Mouse (Mus musculus): ENCODE results near the gene Slc9b2.

Gene Slc9b2

DNA sequence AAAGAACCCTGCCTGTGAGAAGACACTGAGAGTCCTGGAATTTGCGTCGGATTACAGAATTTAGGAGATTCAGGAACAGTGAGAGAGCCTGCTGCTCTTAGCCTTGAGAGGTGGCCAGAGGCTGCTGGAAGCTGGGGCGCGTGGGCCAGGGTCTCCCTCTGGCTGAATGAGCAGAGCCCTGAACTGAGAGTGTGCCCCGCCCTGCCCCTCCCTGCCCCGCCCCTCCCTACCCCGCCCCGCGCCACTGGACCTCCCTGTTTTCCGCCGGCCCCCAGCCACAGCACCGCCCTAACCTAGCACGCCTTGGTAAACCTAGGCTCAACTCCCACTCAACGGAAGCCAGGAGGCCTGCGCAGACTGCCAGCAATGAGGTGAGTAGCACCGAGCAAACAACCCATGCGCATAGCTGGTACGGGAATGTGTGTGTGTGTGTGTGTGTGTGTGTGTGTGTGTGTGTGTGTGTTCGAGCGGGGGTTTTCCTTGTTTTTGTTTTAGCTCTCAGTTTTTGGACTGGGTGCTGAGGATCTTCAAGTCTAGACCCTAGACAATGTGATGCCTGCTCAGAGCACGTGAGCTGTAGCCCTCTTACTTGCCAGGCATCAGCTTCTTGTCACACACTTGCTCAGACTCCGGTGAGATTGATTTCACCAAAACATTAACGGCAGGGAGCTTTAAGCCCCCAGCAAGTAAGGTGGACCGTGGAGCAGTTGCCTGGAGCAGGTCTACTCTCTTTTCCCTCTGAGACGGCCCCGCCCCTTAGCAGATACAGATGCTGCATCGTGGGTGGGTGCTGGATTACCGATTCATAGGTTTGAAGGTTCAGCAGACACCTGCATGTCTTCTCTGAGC, at the start of gene Slc9b2:
Slc9b2 (plus strand) TSS at position 290 of the 849 bp plus-strand sequence.
- peak; percentile 34 to 37 for DNase-seq (ENCODE audit: low spot score in 2 of 2)

- DNase-seq (ENCODE audit: low spot score in 2 of 2), result no peak
Measured at GRCm38 (mm10) chr3:135258919-135259318, 48.6 kb upstream of the Slc9b2 start.

GRCm38 (mm10) chr3:135260233-135260632, 47.3 kb upstream of the Slc9b2 start:
- DNase-seq (ENCODE audit: low spot score in 2 of 2), result no peak

DNA sequence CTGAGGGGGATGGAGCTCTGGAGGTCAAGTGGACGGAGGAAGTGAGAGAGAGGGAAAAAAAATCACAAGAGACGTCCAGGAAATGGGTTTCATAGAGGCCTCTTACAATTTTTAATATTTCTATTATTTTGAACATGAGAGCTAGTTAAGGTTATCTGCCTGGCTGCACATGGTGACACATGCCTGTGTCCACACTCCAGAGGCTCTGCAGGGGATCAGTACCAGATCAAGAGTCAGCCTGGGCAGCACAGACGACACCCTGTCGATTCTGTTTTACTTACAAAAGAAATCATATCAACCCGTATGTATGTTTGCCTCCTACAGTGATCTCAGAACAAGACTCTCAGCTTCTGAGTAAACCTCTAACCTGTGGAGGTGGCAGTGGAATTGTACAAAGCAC, 38.9 kb upstream of the Slc9b2 start:
- no peak for DNase-seq (ENCODE audit: low spot score in 2 of 2)

- DNase-seq (ENCODE audit: low spot score in 2 of 2), result no peak
Measured at GRCm38 (mm10) chr3:135269391-135269990, 38.0 kb upstream of the Slc9b2 start.

DNA sequence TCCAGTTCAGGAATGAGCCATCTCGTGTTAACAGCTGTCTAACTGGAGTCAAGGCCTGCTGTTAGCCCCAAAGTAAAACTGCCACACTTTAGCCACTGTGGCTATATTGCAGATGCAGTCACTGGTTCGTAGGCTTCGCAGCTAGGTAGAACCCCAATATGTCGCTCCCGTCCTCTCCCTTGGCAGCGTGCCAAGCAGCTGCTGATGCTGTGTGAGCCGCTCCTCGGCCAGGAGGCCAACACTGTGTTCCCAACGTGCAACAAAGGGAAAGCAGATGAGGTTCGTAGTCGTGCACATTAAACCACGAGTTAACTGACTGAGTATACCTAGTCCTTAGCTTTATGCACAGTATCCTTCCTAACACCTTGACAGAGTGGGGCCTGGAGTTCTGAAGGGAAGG, 34.9 kb upstream of the Slc9b2 start:
- no peak for DNase-seq (ENCODE audit: low spot score in 2 of 2)

GRCm38 (mm10) chr3:135273047-135273446, 34.5 kb upstream of the Slc9b2 start:
- no peak for DNase-seq (ENCODE audit: low spot score in 2 of 2)

DNA sequence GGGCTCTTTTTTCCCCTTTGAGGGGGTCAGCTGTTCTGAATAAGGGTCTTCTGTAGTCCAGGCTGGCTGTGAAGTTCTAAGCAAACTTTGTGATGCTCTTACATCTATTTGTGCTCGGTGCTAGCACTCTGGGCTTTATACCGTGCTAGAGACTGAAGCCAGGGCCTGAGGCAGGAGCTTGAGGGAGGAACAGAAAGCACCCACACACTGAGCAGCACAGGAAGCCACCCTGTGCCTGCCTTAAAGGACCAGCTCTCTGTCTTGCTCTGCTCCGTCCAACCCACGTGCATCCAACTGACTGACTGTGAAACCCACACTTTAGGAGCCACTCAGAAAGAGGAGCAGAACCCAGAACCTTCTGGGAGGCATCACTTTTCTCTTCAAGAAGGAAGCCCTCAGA, 27.3 kb upstream of the Slc9b2 start:
- no peak for DNase-seq (ENCODE audit: low spot score in 2 of 2)

DNA sequence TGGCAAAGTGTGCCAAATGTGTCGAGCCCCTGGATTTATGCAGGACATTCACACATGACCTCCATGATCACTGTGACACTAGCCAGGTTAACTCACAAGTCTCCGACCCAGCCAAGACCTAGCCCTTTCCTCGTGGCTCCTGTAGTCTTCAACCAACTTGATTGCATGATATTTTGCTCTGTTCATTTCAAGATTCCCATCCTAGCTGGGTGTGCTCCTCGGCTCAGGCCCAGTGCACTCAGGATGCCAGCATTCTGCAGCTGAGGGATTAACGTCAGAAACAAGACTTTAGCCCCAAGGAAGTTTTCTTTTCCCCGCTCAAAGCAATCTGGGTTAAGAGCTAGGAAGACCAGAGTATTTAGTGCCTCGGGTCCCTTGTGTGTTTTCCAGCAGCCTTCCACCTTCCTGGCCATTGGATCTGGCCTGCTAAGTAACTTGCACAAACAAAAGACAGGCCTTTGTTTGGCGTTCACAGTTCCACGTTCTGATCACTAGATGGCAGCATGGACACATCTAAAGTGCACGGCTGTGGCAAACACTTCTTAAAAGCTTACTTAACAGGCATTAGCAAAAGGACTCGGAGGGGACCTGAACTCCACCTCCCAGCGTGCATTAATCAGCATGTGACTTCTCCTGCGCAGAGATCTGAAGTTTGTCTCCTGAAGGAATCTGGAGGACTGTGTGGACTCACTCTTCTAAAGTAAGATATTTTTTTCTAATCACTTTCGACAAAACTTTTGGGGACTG, 26.7 kb upstream of the Slc9b2 start, which contains the start of gene Bdh2:
Bdh2 (plus strand) TSS at position 553 of the 747 bp plus-strand sequence.
- peak; percentile 86 for DNase-seq (ENCODE audit: low spot score in 2 of 2)

GRCm38 (mm10) chr3:135281701-135282100, 25.8 kb upstream of the Slc9b2 start:
- no peak for DNase-seq (ENCODE audit: low spot score in 2 of 2)

DNA sequence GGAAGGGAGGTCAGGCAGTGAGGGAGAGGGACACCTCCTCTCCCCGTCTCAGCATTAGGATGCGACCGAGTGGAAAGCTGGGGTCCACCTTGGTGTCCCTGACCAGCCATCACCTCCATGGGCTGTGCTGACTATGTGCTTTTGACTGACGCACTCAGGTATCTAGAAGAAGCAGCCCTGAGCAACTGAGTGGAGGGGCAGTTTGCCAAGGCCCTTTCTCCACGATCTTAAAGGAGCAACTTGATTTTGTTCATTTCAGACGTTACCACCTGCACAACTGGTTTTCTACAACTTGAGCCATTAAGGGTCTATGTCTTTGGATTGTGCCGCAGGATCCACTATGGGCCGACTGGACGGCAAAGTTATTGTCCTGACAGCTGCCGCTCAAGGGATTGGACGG, 22.2 kb upstream of the Slc9b2 start:
- DNase-seq (ENCODE audit: low spot score in 2 of 2), result no peak

GRCm38 (mm10) chr3:135285807-135286206, 21.7 kb upstream of the Slc9b2 start:
- no peak for DNase-seq (ENCODE audit: low spot score in 2 of 2)

DNA sequence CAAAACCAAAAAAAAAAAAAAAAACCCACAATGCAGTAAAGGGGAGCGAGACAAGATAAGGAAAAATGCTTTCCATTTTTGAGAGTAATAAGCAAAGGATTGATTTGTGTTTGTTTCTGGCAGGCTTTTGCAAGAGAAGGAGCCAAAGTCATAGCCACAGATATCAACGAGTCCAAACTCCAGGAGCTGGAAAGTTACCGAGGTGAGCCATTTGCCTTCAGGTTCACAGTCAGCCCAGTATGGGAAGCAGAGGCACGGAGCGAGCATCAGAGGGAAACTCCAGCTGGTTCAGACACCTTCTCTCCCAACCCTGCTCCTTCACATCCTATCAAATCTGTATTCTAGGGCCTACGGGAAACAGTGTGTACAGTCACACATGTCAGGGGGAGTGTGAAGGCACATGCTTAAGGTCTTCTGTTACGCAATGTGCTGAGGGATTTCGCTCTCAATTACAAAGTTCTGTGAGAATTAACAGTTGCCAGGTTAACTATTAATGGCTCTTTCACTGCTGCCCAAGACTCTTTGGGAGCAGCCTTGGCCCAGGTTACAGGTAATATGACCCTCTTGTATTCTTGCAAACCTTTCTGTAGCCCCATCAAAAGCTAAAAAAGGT, 19.3 kb upstream of the Slc9b2 start:
- DNase-seq (ENCODE audit: low spot score in 2 of 2), result no peak

DNA sequence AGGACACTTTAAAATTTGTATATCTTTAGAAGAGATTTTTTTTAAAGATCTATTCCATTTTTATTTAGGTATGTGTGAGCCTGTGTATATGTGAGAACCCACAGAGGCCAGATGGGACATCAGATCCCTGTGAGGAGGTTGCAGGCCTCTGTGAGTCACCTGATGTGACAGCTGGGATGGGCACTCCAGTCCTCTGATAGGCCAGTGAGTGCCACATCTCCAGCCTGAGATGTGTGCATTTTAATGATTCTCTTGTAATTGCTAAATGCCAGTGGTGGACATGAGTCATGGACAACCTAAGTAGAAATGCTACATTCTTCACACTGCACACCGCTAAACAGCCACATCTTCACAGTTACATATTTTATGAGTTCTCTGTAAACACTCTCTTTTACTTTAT, 18.4 kb upstream of the Slc9b2 start:
- no peak for DNase-seq (ENCODE audit: low spot score in 2 of 2)

DNA sequence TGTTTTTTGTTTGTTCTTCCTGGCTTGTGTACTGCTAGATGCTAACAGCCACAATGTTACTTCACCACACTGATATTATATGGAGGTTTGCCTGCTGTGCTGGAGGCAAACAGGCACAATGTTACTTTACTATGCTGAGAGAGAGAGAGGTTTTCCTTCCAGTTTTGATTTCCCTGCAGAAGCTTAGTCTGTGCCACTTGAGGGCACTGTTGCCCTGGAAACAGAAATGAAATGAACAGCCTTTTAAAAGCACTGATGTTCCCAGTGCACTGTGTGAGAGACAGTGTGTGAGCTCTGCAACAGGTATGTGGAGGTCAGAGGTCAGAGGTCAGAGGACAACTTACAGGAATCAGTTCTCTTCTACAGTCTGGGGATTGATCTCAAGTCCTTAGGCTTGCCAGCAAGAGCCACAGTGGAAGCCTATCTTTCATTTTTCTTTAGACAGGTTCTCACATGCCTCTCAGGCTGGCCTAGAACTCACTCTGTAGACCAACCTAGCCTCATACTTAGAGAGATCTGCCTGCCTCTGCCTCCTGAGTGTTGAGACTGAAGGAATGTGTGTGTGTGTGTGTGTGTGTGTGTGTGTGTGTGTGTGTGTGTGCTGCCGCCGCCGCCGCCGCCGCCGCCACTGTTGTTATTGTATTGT, 17.1 kb upstream of the Slc9b2 start:
- peak; percentile 47 to 67 for DNase-seq (ENCODE audit: low spot score in 2 of 2)

DNA sequence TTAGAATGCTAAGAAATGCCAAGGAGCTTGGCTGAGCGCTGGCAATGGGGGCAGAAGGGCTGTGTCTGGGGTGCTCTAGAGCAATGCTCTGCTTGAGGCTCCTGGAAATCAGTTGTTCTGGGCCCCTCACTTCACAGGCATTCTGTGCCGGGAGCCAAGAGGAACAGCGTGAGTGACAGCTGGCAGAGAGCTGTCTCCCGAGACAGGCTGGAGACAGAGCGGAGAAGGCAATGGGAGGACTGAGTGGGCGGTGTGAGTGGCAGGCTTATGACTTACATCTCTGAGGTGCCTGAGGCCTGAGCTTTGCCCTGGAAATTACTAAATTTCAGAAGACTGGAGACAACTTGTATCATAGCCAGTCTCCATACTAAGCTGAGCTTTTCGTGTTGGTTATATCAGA, 13.8 kb upstream of the Slc9b2 start:
- no peak for DNase-seq (ENCODE audit: low spot score in 2 of 2)

DNA sequence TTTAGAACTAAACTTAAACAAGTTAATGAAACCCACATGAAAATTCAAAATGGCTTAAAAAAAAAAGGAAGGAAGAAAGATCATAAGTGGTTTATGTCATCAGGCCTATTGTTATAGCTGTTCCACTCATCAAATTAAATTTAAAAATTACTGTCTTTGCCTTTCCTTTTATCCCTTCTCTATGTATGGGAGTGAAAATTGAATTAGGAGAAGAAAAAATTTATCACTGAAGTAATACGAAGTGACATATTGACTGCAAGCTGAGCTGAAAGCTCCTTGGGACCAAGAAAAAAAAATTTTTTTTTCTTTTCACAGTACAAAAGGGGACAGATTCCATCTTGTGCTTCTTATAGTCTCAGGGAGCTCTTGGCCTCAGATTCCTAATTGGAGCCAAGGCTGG, 11.9 kb upstream of the Slc9b2 start:
- DNase-seq (ENCODE audit: low spot score in 2 of 2), result no peak

GRCm38 (mm10) chr3:135298560-135298959, 8.9 kb upstream of the Slc9b2 start:
- DNase-seq (ENCODE audit: low spot score in 2 of 2), result peak; percentile 44 to 53

DNA sequence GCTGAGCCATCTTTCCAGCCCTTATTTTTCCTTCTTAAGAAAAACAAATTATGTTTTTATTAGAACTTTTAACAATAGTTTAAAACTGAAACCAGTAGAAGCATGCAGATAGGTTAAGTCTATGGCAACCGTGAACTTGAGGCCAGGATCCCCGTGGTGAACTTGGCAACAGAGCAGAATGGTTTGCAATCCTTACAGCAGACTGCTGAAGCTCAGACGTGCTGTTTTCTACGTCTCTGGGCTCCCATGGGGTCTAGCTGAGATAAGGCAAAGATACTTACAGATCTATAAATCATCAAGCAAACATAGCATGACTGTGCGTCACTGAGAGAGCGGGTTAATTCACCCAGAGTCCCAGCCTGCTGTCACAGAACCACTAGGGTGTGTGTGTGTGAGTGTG, 7.4 kb upstream of the Slc9b2 start:
- DNase-seq (ENCODE audit: low spot score in 2 of 2), result no peak

DNA sequence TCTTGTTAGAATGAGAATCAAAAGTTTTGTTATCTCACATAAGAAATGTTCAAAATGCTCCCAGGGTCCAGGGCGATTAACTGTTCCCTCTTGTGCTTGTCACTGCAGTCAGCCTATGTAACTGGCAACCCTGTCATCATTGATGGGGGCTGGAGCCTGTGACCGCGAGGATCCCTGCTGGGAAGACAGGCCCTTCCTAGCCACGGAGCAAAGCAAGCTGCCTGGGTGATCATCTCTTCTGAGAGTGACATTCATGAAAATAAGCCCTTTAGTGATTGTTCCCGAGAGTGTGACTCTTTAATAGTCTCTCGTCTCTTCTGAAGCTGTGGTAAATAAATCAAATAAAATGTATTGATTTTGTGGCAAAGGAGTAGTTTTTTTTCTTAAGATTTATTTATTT, 3.4 kb upstream of the Slc9b2 start:
- DNase-seq (ENCODE audit: low spot score in 2 of 2), result no peak

GRCm38 (mm10) chr3:135304566-135304965, 2.9 kb upstream of the Slc9b2 start:
- no peak for DNase-seq (ENCODE audit: low spot score in 2 of 2)
